Mouse (Mus musculus) embryonic facial prominence, embryonic 13.5 days (tissue): Measurements from ENCODE around the gene Cxcl14. TPM values are rescaled to one million over a fixed set of nuclear protein-coding genes. Genes with fewer than 3 reads are reported as not detected.
A peak's percentile ranks its signal among the peaks of the same experiment; 100 is the strongest.

Source experiments
- ATAC-seq: fragments of 200-750 bp; cut with Nextera tagmentation; 2 replicates; pipeline ENCODE4 v1.8.0; 2017; ENCODE audit warnings: low read depth; ENCODE audit not compliant: insufficient number of reproducible peaks, insufficient read depth, low FRiP score, low TSS enrichment
- H3K27ac ChIP-seq: fragments of 300-500 bp; sonication (generic); 2 replicates; pipeline ENCODE4 v1.5.1; 2015; ENCODE audit warnings: moderate library complexity, mild to moderate bottlenecking, inconsistent platforms
- H3K27me3 ChIP-seq: fragments of 300-500 bp; sonication (generic); 2 replicates; pipeline ENCODE4 v1.6.1; 2015; ENCODE audit warnings: mild to moderate bottlenecking, inconsistent platforms
- H3K36me3 ChIP-seq: fragments of 300-500 bp; sonication (generic); 2 replicates; pipeline ENCODE4 v1.6.1; 2015; ENCODE audit warnings: mild to moderate bottlenecking, inconsistent platforms
- H3K4me1 ChIP-seq: fragments of 300-500 bp; sonication (generic); 2 replicates; pipeline ENCODE4 v1.6.1; 2015; ENCODE audit warnings: inconsistent platforms
- H3K4me2 ChIP-seq: fragments of 300-500 bp; sonication (generic); 2 replicates; pipeline ENCODE4 v1.6.1; 2015; ENCODE audit warnings: moderate library complexity, mild to moderate bottlenecking, inconsistent platforms
- H3K4me3 ChIP-seq: fragments of 300-500 bp; sonication (generic); 2 replicates; pipeline ENCODE4 v1.5.1; 2015; ENCODE audit warnings: mild to moderate bottlenecking, inconsistent platforms
- H3K9ac ChIP-seq: fragments of 300-500 bp; sonication (generic); 2 replicates; pipeline ENCODE4 v1.6.1; 2015; ENCODE audit warnings: mild to moderate bottlenecking, inconsistent platforms
- H3K9me3 ChIP-seq: fragments of 300-500 bp; sonication (generic); 2 replicates; pipeline ENCODE4 v1.6.1; 2016; ENCODE audit warnings: inconsistent platforms
- WGBS: fragments of 180-500 bp; shearing (Covaris S2); methylation state at CpG from one replicate; pipeline ENCODE4 v1.1.7; 2015; ENCODE audit warnings: mixed read lengths; 5-methylcytosine and 5-hydroxymethylcytosine counted together
- polyA plus RNA-seq: library from polyadenylated mRNA; unstranded; fragments of >200 nt; fragmentation: Nextera tagmentation; extraction: Ambion mirVana; gene quantifications from 2 replicates; pipeline ENCODE4 v1.2.1, GENCODE M21; 2015

Gene Cxcl14
- polyA plus RNA-seq, 1 experiment from 2014 or later = 679 TPM

DNA sequence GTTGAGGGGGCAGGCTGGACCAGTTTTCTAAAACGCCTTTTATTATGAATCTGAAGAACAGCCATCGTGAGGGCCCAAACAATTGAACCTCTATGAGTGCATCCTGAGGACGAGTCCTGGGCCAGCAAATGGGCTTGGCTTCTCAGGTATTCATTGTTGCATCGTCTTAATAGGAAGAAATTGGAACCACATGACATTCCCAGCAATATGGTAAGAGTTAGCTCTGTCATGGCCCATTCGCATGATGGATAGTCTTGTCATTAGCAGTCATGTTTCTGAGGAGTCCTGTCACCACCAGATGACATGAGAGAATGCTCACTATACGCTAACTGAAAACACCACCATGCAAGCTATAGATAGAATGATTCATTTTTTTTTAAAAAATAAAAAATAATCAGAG lies 32.8 kb upstream of the Cxcl14 start:
- H3K27ac ChIP-seq = peak overlapping the region; percentile 23; the same call in 1 of the 2 replicates
- no peaks in the 10 kb centered on the region for H3K9me3 ChIP-seq
- H3K4me1 ChIP-seq = peaks cover 63% of the 10 kb centered on the region
- no peaks in the 10 kb centered on the region for H3K27me3 ChIP-seq
- no peaks in the 10 kb centered on the region for H3K36me3 ChIP-seq
- H3K4me2 ChIP-seq = no peak overlapping the region
- H3K9ac ChIP-seq = no peak overlapping the region
- WGBS = 35% methylated on average over 6 of the region's 6 CpGs
- no peak overlapping the region for H3K4me3 ChIP-seq
- ATAC-seq = no peak

DNA sequence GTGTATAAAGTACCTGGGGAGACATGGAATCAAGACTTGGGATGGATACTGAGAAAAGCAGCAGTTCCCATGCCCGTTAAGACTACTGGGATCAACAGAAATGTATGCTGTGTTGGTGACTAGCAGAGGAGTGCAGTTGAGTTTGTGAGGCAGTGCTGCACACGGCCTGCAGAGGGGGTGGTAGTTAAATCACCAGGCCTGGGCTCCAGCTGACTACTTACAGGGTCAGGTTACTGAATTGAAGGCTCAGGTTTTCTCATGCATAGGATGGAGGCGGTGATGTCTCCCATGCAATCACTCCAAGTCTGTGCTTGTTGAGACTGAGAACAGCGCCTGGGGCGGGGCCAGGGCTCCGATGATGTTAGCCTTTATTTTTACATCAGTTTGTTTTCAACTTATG lies 31.4 kb upstream of the Cxcl14 start:
- no peak for ATAC-seq
- Histone ChIP-seq H3K36me3 (no peaks in the 10 kb centered on the region), H3K27me3 (no peaks in the 10 kb centered on the region), H3K4me2 (no peak overlapping the region), H3K27ac (peak overlapping the region; percentile 81), H3K4me3 (no peak overlapping the region), H3K4me1 (peaks cover 63% of the 10 kb centered on the region), H3K9me3 (no peaks in the 10 kb centered on the region), H3K9ac (no peak overlapping the region)
- WGBS = 21% methylated on average over 6 of the region's 6 CpGs

DNA sequence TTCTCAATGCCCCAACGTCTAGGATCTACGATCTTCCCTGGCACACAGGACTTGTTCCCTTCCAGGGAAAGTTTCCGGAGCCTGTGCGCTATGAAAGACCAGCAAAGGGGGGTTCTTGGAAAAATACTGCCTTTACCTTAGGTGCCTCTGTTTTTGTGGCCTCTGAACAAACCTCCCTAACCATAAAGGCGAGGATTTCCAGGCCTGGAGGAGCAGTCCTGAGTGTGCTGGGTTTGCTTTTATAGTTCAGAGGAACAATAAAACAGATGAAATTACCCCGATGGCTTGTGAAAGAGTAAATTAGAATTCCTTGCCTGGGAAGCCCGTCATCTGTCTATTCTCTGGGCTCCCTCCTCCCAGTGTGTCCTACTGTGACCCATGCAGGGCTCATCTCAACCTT lies 25.3 kb upstream of the Cxcl14 start:
- no peaks in the 10 kb centered on the region for H3K36me3 ChIP-seq
- H3K4me2 ChIP-seq = no peak overlapping the region
- H3K9me3 ChIP-seq = no peaks in the 10 kb centered on the region
- peak overlapping the region; percentile 33; the same call in 1 of the 2 replicates for H3K27ac ChIP-seq
- no peaks in the 10 kb centered on the region for H3K27me3 ChIP-seq
- peaks cover 28% of the 10 kb centered on the region for H3K4me1 ChIP-seq
- ATAC-seq = no peak
- H3K4me3 ChIP-seq = no peak overlapping the region
- 61% methylated on average over 7 of the region's 7 CpGs for WGBS
- H3K9ac ChIP-seq = no peak overlapping the region

DNA sequence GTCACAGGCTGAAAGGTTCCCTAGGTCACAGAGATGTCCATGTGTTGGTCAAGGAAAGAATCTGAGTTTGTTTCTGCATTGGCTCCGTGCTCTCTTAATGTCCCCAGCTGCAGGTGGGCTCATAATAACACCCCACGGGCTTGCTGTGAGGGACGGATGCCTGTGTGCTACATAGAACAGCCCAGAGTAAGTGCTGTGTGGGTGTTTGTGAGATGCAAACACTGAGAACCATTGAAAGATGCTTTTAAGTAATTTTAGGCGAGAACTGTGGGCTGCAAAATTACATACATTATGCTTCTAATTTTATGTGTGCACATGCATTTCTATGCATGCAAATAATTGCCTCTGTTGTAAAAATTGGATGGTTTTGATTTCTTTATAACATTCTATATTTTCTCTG lies 20.6 kb upstream of the Cxcl14 start:
- no peaks in the 10 kb centered on the region for H3K9me3 ChIP-seq
- WGBS = 49% methylated on average over 4 of the region's 4 CpGs
- H3K4me2 ChIP-seq = no peak overlapping the region
- ATAC-seq = no peak
- H3K4me3 ChIP-seq = no peak overlapping the region
- H3K27ac ChIP-seq = 0 out of 2 replicates have a peak overlapping the region, but pooled peaks have one; percentile 39
- H3K9ac ChIP-seq = no peak overlapping the region
- H3K36me3 ChIP-seq = no peaks in the 10 kb centered on the region
- H3K4me1 ChIP-seq = peaks cover 28% of the 10 kb centered on the region
- no peaks in the 10 kb centered on the region for H3K27me3 ChIP-seq

DNA sequence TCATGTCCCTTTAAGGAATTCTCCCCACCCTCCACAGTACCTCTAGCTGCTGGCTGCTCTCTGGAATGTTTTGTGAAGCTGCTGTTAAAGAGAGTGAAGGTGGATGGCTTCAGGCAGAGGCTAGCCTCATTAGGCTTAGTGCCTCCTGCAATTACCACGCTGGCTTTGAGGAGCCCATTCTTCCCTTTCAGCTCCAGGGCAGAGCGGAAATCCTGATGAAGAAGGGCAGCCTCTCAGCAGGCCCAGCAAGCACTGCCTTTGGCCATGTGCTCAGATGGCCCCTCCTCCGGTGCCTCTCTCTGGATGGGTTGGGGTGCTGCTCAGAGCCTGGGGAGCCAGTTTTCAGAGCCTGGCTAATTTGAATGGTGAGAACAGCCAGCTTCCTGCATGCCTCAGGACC lies 18.9 kb upstream of the Cxcl14 start:
- WGBS = 17% methylated on average over 3 of the region's 3 CpGs
- Histone ChIP-seq H3K27me3 (no peaks in the 10 kb centered on the region), H3K4me2 (peak overlapping the region; percentile 24; the same call in 1 of the 2 replicates), H3K9ac (0 out of 2 replicates have a peak overlapping the region, but pooled peaks have one; percentile 46), H3K4me3 (no peak overlapping the region), H3K27ac (peak overlapping the region; percentile 18; the same call in 1 of the 2 replicates), H3K9me3 (peaks cover 6% of the 10 kb centered on the region), H3K4me1 (peaks cover 21% of the 10 kb centered on the region), H3K36me3 (no peaks in the 10 kb centered on the region)
- ATAC-seq = 0 out of 2 replicates have a peak, but pooled peaks have one; percentile 54

DNA sequence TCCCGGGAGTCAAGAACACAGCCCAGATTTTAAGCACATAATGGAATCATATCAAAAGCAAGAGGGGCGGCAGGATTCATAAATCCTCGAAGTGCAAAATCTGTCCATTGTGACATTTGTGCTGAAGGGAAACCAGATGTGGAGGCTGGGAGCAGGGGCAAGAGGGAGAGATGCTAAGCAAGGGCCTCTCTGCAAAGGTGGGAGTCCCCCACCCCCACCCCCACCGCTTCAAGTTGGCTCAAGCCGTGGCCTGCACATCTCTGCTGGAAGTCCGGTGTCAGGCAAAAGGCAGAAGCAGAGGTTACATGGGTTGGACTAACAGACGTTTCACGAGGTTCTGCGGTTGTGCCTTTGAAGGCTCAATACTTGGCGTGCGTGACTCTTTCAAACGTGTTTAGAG lies 8.7 kb upstream of the Cxcl14 start:
- H3K9me3 ChIP-seq = peaks cover under 1% of the 10 kb centered on the region
- no peak overlapping the region for H3K9ac ChIP-seq
- ATAC-seq = no peak
- peak overlapping the region; percentile 57 for H3K27ac ChIP-seq
- 42% methylated on average over 12 of the region's 12 CpGs for WGBS
- no peak overlapping the region for H3K4me2 ChIP-seq
- H3K36me3 ChIP-seq = no peaks in the 10 kb centered on the region
- H3K4me1 ChIP-seq = peaks cover 31% of the 10 kb centered on the region
- H3K4me3 ChIP-seq = no peak overlapping the region
- H3K27me3 ChIP-seq = no peaks in the 10 kb centered on the region

DNA sequence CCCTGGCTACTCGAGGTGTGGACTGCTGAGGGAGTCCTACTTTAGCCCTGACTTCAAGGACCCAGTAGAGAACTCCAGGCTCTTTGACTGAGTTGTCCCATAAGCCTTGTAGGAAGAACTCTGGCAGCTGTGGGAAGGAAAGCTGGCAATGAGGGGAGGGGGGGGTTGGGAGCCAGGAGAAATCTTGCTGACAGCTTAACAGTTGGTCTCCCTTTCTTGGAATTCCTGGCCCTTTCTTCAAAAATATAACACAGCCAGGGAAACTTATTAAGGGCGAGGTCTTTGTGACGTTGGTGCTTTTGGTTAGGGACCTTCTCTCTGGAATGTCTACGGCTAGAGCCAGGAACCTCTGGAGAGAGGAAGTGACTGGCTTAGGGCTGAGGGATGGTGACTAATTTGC lies 8.1 kb upstream of the Cxcl14 start:
- Histone ChIP-seq H3K36me3 (no peaks in the 10 kb centered on the region), H3K4me1 (peaks cover 31% of the 10 kb centered on the region), H3K27me3 (no peaks in the 10 kb centered on the region), H3K4me2 (no peak overlapping the region), H3K4me3 (no peak overlapping the region), H3K27ac (0 out of 2 replicates have a peak overlapping the region, but pooled peaks have one; percentile 57), H3K9ac (no peak overlapping the region), H3K9me3 (no peaks in the 10 kb centered on the region)
- WGBS = 47% methylated on average over 4 of the region's 4 CpGs
- ATAC-seq = no peak

DNA sequence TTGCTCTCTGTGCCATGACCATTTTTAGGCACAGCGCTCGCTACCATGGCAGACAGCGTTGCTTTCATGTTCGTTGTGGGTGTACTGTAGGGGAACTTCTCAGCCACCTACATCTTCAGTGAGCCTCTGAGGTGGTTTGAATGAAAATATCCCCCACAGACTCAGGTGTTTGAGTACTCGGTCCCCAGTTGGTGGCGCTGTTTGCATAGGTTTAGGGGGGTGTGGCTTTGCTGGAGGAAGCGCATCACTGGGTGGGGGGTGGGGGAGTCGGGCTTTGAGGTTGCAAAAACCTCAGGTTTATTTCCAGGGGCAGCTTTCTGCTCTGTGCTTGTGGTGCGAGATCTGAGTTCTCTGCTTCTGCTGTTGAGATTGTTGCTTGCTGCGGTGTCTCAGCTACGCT lies 3.0 kb upstream of the Cxcl14 start:
- 94% methylated on average over 11 of the region's 11 CpGs for WGBS
- Histone ChIP-seq H3K4me3 (no peak overlapping the region), H3K27me3 (peaks cover 47% of the 10 kb centered on the region), H3K4me2 (no peak overlapping the region), H3K27ac (no peak overlapping the region), H3K9ac (no peak overlapping the region), H3K4me1 (peaks cover 32% of the 10 kb centered on the region), H3K9me3 (no peaks in the 10 kb centered on the region), H3K36me3 (no peaks in the 10 kb centered on the region)
- no peak for ATAC-seq

DNA sequence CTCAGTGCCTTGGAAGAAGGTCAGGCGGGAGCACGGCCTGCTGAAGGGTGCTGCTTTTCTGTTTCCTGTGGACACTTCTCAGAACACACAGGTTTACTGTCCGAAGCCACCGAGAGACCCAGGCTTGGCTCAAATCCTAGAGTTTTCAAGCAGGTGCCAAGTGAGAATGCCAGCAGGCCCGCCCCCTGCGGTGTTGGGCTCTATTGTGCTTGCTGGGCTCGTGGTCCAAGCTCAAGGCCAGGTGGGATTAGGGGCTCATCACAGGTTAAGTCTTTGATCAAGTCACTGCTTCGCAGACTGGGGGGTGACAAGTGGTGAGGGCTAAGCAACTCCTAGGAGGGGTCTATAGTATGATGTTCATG lies 289 bp upstream of the Cxcl14 start:
- Histone ChIP-seq H3K9me3 (no peaks in the 10 kb centered on the region), H3K27ac (peak overlapping the region; percentile 90; the same call in 1 of the 2 replicates), H3K4me2 (peak overlapping the region; percentile 80), H3K9ac (peak overlapping the region; percentile 92), H3K4me3 (peak overlapping the region; percentile 65), H3K36me3 (peaks cover 12% of the 10 kb centered on the region), H3K4me1 (peaks cover 45% of the 10 kb centered on the region), H3K27me3 (peaks cover 74% of the 10 kb centered on the region)
- ATAC-seq = no peak
- 5% methylated on average over 8 of the region's 8 CpGs for WGBS

DNA sequence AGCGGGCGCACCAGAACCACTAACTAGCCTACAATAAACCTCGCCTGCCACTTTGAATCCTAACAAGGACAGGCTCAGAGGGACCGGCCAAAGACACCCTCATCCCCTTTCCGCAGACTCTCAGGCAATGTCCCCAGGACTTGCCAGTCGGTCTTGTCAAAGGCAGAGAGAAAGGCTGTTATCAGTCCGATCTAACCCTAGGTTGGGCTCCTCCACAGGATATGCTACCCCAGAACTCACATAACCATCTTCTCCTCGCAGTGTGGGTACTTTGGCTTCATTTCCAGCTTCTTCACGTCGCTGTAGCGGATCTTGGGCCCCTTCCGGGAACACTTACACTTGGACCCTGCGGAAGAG lies 787 bp downstream of the Cxcl14 start:
- H3K4me1 ChIP-seq = peaks cover 51% of the 10 kb centered on the region
- WGBS = 4% methylated on average over 13 of the region's 13 CpGs
- H3K9ac ChIP-seq = peak overlapping the region; percentile 92
- no peaks in the 10 kb centered on the region for H3K9me3 ChIP-seq
- ATAC-seq = no peak
- peak overlapping the region; percentile 80 for H3K4me2 ChIP-seq
- H3K36me3 ChIP-seq = peaks cover 23% of the 10 kb centered on the region
- peak overlapping the region; percentile 65 for H3K4me3 ChIP-seq
- H3K27ac ChIP-seq = peak overlapping the region; percentile 90
- peaks cover 82% of the 10 kb centered on the region for H3K27me3 ChIP-seq

DNA sequence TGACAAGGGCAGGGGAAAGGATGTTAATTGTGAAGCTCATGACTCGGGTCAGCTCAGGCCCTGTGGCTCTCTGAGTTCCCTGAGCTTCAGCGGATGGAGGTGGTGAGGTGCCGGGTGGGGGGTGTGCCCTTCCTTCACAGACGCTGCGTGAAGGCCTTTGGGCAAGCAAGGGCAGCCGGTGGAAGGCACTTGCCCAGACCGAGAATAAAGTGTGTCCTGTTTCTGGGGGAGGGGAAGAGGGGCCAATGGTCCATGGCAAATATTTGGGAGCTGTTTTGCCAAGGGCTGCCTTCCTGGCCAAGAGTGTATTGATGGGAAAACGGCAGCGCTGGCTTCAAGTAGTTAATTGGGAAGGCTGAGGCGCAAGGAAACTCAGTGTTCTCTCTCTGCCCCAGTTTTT lies 1.4 kb downstream of the Cxcl14 start:
- H3K4me1 ChIP-seq = peaks cover 56% of the 10 kb centered on the region
- ATAC-seq = no peak
- H3K9me3 ChIP-seq = no peaks in the 10 kb centered on the region
- peak overlapping the region; percentile 65 for H3K4me3 ChIP-seq
- H3K9ac ChIP-seq = peak overlapping the region; percentile 92
- H3K36me3 ChIP-seq = peaks cover 29% of the 10 kb centered on the region
- H3K4me2 ChIP-seq = peak overlapping the region; percentile 80
- H3K27me3 ChIP-seq = peaks cover 82% of the 10 kb centered on the region
- H3K27ac ChIP-seq = peak overlapping the region; percentile 90
- 3% methylated on average over 10 of the region's 10 CpGs for WGBS

DNA sequence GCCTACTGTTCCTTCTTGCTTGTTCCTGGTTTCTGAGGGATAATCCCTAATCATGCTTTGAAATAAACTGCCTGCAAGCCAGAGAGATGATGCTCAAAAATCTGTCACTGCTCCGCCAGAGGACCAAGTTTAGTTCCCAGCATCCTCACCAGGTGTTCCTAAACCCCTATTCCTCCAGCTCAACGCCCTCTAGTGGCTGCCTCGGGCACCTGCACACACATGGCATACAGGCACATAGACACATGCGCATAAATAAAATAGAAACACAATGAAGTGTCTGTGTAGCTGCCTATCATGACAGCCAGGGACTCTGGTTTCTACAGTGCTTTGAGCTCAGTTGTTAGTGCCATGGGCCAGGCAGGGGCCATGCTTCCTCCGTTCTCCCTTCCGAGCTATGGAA lies 6.4 kb downstream of the Cxcl14 start:
- Histone ChIP-seq H3K4me3 (no peak overlapping the region), H3K27me3 (peaks cover 41% of the 10 kb centered on the region), H3K9ac (no peak overlapping the region), H3K4me2 (no peak overlapping the region), H3K9me3 (no peaks in the 10 kb centered on the region), H3K27ac (peak overlapping the region; percentile 62; the same call in 1 of the 2 replicates), H3K4me1 (peaks cover 45% of the 10 kb centered on the region), H3K36me3 (peaks cover 30% of the 10 kb centered on the region)
- WGBS = 79% methylated on average over 6 of the region's 6 CpGs
- no peak for ATAC-seq
